Mouse (Mus musculus): ENCODE measurements around the gene Sgms1.

- TF ChIP-seq SRF (IDR thresholded peaks at IDR 0.05; ENCODE audit: control insufficient read depth, insufficient read length, low read depth) (no peak), USF1 (IDR thresholded peaks at IDR 0.05; ENCODE audit: low read depth) (no peak), POLR2A (IDR thresholded peaks at IDR 0.05; ENCODE audit: insufficient read length, low read depth) (no peak), TCF12 (IDR thresholded peaks at IDR 0.05; ENCODE audit: insufficient read depth, poor library complexity, severe bottlenecking) (no peak)
Observed at GRCm38 (mm10) chr19:32216710-32217109, 172.8 kb downstream of the Sgms1 start.

All from myocyte (in vitro differentiated cells).